Mouse (Mus musculus) erythroblast, embryonic 14.5 days (primary cell): ENCODE results near the gene Gm13691.
"Not testable (repeated sequence)": the region's sequence is repeated elsewhere in the genome, so short reads cannot be mapped to it uniquely, and the experiment has no call there.

Experiments
- GATA1 ChIP-seq: IDR thresholded peaks from 2 replicates; pipeline ENCODE4 v1.6.1; 2012; ENCODE audit warnings: low read length, inconsistent platforms, mixed read lengths
- TAL1 ChIP-seq: IDR thresholded peaks from 3 replicates; pipeline ENCODE4 v1.6.1; 2012; ENCODE audit warnings: low read length, inconsistent platforms, mixed read lengths

- TF ChIP-seq TAL1, GATA1: not testable (repeated sequence)
These were observed 17.5 kb upstream of the Gm13691 start, which contains the start of gene Gm13696 for GRCm38 (mm10) chr2:83972823-83973222.
